22 mouse cellular contexts compared by ENCODE assay signal in the genomic region with DNA sequence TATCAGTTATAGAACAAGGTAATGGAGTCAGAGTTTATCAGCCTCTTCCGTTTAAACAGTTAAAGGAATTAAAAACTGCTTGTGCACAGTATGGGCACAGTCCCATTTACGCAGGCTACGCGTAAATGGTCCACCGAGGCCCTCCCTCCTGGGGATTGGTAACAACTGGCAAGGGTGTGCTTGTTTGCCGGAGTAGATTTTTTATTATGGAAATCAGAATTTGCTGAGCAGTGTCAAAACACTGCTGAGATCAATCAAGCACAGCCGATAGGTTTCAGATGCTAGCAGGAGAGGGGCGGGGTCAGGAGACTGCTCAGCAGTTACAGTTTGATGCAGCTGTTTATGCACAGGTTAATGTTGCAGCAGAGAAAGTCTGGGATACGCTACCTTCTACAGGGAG. TPM values are rescaled to one million over a fixed set of nuclear protein-coding genes. Genes with fewer than 3 reads are reported as not detected.
DNase-seq lines count a peak whose midpoint lies in the region; ATAC-seq and TF ChIP-seq lines count a peak whose summit lies in the region.
"Had no signal": no experiment of that assay in that cellular context is flagged by ENCODE, and none has a peak within 500 bp of the region (broad histone marks: within the 10 kb centered on the region; RNA-seq: fewer than 3 reads in every experiment).

No protein-coding gene starts in this region.

- no peak overlapping the region for H3K4me3 ChIP-seq in forebrain, embryonic 10.5 days
- no peak overlapping the region for H3K4me3 ChIP-seq in forebrain, embryonic 16.5 days (replicated peaks; ENCODE audit: low read length)
- no peak overlapping the region for H3K4me3 ChIP-seq in limb, embryonic 14.5 days (replicated peaks; ENCODE audit: low read length)
- H3K4me3 ChIP-seq in limb, embryonic 10.5 days, result no peak overlapping the region
- peak overlapping the region; percentile 45; the same call in 1 of the 2 replicates for H3K4me3 ChIP-seq in E14TG2a.4 (replicated peaks; ENCODE audit: low read length)
- H3K4me3 ChIP-seq in forebrain, embryonic 13.5 days, result no peak overlapping the region
- H3K4me3 ChIP-seq: kidney, embryonic 15.5 days; limb, embryonic 13.5 days; lung, embryonic 15.5 days had no signal

- TF ChIP-seq CTCF in E14TG2a.4 (conservative IDR thresholded peaks at IDR 0.05; ENCODE audit: low read length), result no peak

- peaks cover 62% of the 10 kb centered on the region for H3K4me1 ChIP-seq in forebrain, embryonic 10.5 days
- H3K4me1 ChIP-seq in forebrain, embryonic 16.5 days (replicated peaks; ENCODE audit: control insufficient read depth, insufficient read depth, low read length), result peaks cover 45% of the 10 kb centered on the region
- H3K4me1 ChIP-seq in limb, embryonic 14.5 days (ENCODE audit: control insufficient read depth, insufficient read depth, low read length), result peaks cover 19% of the 10 kb centered on the region
- peaks cover 41% of the 10 kb centered on the region for H3K4me1 ChIP-seq in limb, embryonic 10.5 days
- H3K4me1 ChIP-seq in E14TG2a.4 (replicated peaks; ENCODE audit: low read depth, low read length), result peaks cover 42% of the 10 kb centered on the region
- H3K4me1 ChIP-seq in forebrain, embryonic 13.5 days, result peaks cover 82% of the 10 kb centered on the region

- DNase-seq in forebrain, embryonic 10.5 days (ENCODE audit: extremely low spot score, low spot score), result no peak
- no peak for DNase-seq in limb, embryonic 14.5 days (ENCODE audit: low spot score)
- DNase-seq in limb, embryonic 10.5 days (ENCODE audit: low spot score), result no peak
- DNase-seq in thymus, postnatal 4 days, result no peak
- DNase-seq: adrenal gland, postnatal 36 days; cerebellum, adult 11 months; cerebellum, postnatal 14 days; gastrocnemius, postnatal 36 days; heart, postnatal 4 days; kidney, postnatal 4 days; right cerebral cortex, postnatal 14 days; thymus, postnatal 25 days had no signal

- H3K9ac ChIP-seq in forebrain, embryonic 16.5 days (replicated peaks; ENCODE audit: low read depth, low read length), result no peak overlapping the region
- H3K9ac ChIP-seq in limb, embryonic 14.5 days (ENCODE audit: low read depth, low read length, severe bottlenecking), result no peak overlapping the region
- H3K9ac ChIP-seq in forebrain, embryonic 13.5 days, result peak overlapping the region; percentile 39; the same call in 1 of the 2 replicates
- H3K9ac ChIP-seq: kidney, embryonic 15.5 days; limb, embryonic 13.5 days; liver, embryonic 14.5 days; lung, embryonic 15.5 days had no signal

- H3K36me3 ChIP-seq in forebrain, embryonic 10.5 days (replicated peaks), result peaks cover 38% of the 10 kb centered on the region
- H3K36me3 ChIP-seq in forebrain, embryonic 16.5 days (ENCODE audit: control insufficient read depth, insufficient read depth), result peaks cover 5% of the 10 kb centered on the region; the same call in 1 of the 2 replicates
- peaks cover 19% of the 10 kb centered on the region; the same call in 1 of the 2 replicates for H3K36me3 ChIP-seq in limb, embryonic 14.5 days (ENCODE audit: control insufficient read depth, insufficient read depth, low read length)
- peaks cover 36% of the 10 kb centered on the region for H3K36me3 ChIP-seq in limb, embryonic 10.5 days
- H3K36me3 ChIP-seq in E14TG2a.4 (ENCODE audit: insufficient read depth, low read length), result peaks cover 26% of the 10 kb centered on the region
- H3K36me3 ChIP-seq in forebrain, embryonic 13.5 days (ENCODE audit: poor library complexity, severe bottlenecking), result peaks cover 21% of the 10 kb centered on the region

- H3K27me3 ChIP-seq in forebrain, embryonic 10.5 days (ENCODE audit: poor library complexity, severe bottlenecking), result no peaks in the 10 kb centered on the region
- H3K27me3 ChIP-seq in forebrain, embryonic 16.5 days (replicated peaks; ENCODE audit: control insufficient read depth, insufficient read depth, low read length), result no peaks in the 10 kb centered on the region
- H3K27me3 ChIP-seq in limb, embryonic 14.5 days (ENCODE audit: control insufficient read depth, insufficient read depth, low read length), result no peaks in the 10 kb centered on the region
- no peaks in the 10 kb centered on the region for H3K27me3 ChIP-seq in limb, embryonic 10.5 days (ENCODE audit: low read depth, poor library complexity, severe bottlenecking)
- H3K27me3 ChIP-seq in E14TG2a.4 (ENCODE audit: insufficient read depth, low read length), result no peaks in the 10 kb centered on the region; the same call in 1 of the 2 replicates
- no peaks in the 10 kb centered on the region for H3K27me3 ChIP-seq in forebrain, embryonic 13.5 days
- H3K27me3 ChIP-seq: kidney, embryonic 15.5 days; limb, embryonic 13.5 days; lung, embryonic 15.5 days had no signal

- TF ChIP-seq POLR2A in limb, embryonic 14.5 days (IDR thresholded peaks at IDR 0.05; ENCODE audit: borderline replicate concordance, extremely low read depth, insufficient read depth, insufficient read length), result no peak

- H3K4me2 ChIP-seq in forebrain, embryonic 16.5 days (ENCODE audit: low read length), result no peak overlapping the region
- 0 out of 2 replicates have a peak overlapping the region, but pooled peaks have one; percentile 15 for H3K4me2 ChIP-seq in limb, embryonic 14.5 days (replicated peaks; ENCODE audit: low read depth, low read length, severe bottlenecking)
- H3K4me2 ChIP-seq in forebrain, embryonic 13.5 days, result peak overlapping the region; percentile 23; the same call in 1 of the 2 replicates

- H3K27ac ChIP-seq in forebrain, embryonic 10.5 days, result peak overlapping the region; percentile 44; the same call in 1 of the 2 replicates
- H3K27ac ChIP-seq in forebrain, embryonic 16.5 days (ENCODE audit: low read length), result no peak overlapping the region
- no peak overlapping the region for H3K27ac ChIP-seq in limb, embryonic 14.5 days (replicated peaks; ENCODE audit: low read depth, low read length)
- no peak overlapping the region for H3K27ac ChIP-seq in limb, embryonic 10.5 days
- peak overlapping the region; percentile 36 for H3K27ac ChIP-seq in forebrain, embryonic 13.5 days
- H3K27ac ChIP-seq: kidney, embryonic 15.5 days; limb, embryonic 13.5 days; liver, embryonic 14.5 days; lung, embryonic 15.5 days; macrophage had no signal

- WGBS in forebrain, embryonic 10.5 days, result 76% methylated on average over 9 of the region's 9 CpGs
- WGBS in forebrain, embryonic 16.5 days, result 12% methylated on average over 9 of the region's 9 CpGs
- WGBS in limb, embryonic 14.5 days, result 37% methylated on average over 9 of the region's 9 CpGs
- 74% methylated on average over 9 of the region's 9 CpGs for WGBS in limb, embryonic 10.5 days
- 27% methylated on average over 9 of the region's 9 CpGs for WGBS in forebrain, embryonic 13.5 days

- ATAC-seq in forebrain, embryonic 16.5 days, result no peak
- no peak for ATAC-seq in limb, embryonic 14.5 days (ENCODE audit: low FRiP score, low read depth)
- ATAC-seq in forebrain, embryonic 13.5 days, result no peak
- ATAC-seq in granulocyte monocyte progenitor cell, adult 5-6 weeks (replicated peaks; ENCODE audit: poor library complexity, severe bottlenecking), result no peak
- ATAC-seq: intestine, postnatal 0 days had no signal

- no peaks in the 10 kb centered on the region for H3K9me3 ChIP-seq in forebrain, embryonic 10.5 days
- no peaks in the 10 kb centered on the region for H3K9me3 ChIP-seq in forebrain, embryonic 16.5 days (ENCODE audit: control insufficient read depth, low read length)
- no peaks in the 10 kb centered on the region for H3K9me3 ChIP-seq in limb, embryonic 14.5 days (ENCODE audit: control insufficient read depth, low read length)
- H3K9me3 ChIP-seq in limb, embryonic 10.5 days (replicated peaks), result no peaks in the 10 kb centered on the region
- no peaks in the 10 kb centered on the region for H3K9me3 ChIP-seq in E14TG2a.4 (ENCODE audit: low read length)
- no peaks in the 10 kb centered on the region for H3K9me3 ChIP-seq in forebrain, embryonic 13.5 days (replicated peaks)
- H3K9me3 ChIP-seq: kidney, embryonic 15.5 days; limb, embryonic 13.5 days; lung, embryonic 15.5 days had no signal

RNA-seq across cellular contexts. Expression of a gene that starts 41.0 kb away (rescaled TPM):
- 316 and 317 TPM in 2 replicates for polyA plus RNA-seq in forebrain, embryonic 10.5 days (2016; fragmentation: Nextera tagmentation; extraction: Ambion mirVana)
- 200 and 235 TPM in 2 replicates for polyA plus RNA-seq in forebrain, embryonic 16.5 days (2015; fragmentation: Nextera tagmentation; extraction: Ambion mirVana)
- polyA plus RNA-seq in limb, embryonic 14.5 days (2012; rRNA removed), result 105 and 201 TPM in 2 replicates
- 267 and 293 TPM in 2 replicates for polyA plus RNA-seq in limb, embryonic 14.5 days (2014; fragmentation: Nextera tagmentation; extraction: Ambion mirVana)
- polyA plus RNA-seq in limb, embryonic 10.5 days (2016; fragmentation: Nextera tagmentation; extraction: Ambion mirVana), result 307 and 339 TPM in 2 replicates
- polyA plus RNA-seq in forebrain, embryonic 13.5 days (2015; fragmentation: Nextera tagmentation; extraction: Ambion mirVana), result 254 and 267 TPM in 2 replicates
- total RNA-seq in granulocyte monocyte progenitor cell, adult 5-6 weeks (2014; fragmentation: Nextera tagmentation), result 133 and 145 TPM in 2 replicates
- 94.4 and 114 TPM in 2 replicates for total RNA-seq in granulocyte monocyte progenitor cell, adult 5-6 weeks (2017)

Comparison
In these comparisons a context has a peak if more than half of its experiments do, and no peak if none do; other contexts are left out.
1. H3K27ac ChIP-seq: peak in forebrain, embryonic 10.5 days (single experiment) and forebrain, embryonic 13.5 days (single experiment); none in forebrain, embryonic 16.5 days (single experiment), limb, embryonic 14.5 days (single experiment) and limb, embryonic 10.5 days (single experiment).